Mouse (Mus musculus): ENCODE data around the gene Kcnh7. TPM values are rescaled to one million over a fixed set of nuclear protein-coding genes. Genes with fewer than 3 reads are reported as not detected.

Kcnh7 gene
- polyA plus RNA-seq, 1 experiment from 2014 or later = 0.16 TPM

DNA sequence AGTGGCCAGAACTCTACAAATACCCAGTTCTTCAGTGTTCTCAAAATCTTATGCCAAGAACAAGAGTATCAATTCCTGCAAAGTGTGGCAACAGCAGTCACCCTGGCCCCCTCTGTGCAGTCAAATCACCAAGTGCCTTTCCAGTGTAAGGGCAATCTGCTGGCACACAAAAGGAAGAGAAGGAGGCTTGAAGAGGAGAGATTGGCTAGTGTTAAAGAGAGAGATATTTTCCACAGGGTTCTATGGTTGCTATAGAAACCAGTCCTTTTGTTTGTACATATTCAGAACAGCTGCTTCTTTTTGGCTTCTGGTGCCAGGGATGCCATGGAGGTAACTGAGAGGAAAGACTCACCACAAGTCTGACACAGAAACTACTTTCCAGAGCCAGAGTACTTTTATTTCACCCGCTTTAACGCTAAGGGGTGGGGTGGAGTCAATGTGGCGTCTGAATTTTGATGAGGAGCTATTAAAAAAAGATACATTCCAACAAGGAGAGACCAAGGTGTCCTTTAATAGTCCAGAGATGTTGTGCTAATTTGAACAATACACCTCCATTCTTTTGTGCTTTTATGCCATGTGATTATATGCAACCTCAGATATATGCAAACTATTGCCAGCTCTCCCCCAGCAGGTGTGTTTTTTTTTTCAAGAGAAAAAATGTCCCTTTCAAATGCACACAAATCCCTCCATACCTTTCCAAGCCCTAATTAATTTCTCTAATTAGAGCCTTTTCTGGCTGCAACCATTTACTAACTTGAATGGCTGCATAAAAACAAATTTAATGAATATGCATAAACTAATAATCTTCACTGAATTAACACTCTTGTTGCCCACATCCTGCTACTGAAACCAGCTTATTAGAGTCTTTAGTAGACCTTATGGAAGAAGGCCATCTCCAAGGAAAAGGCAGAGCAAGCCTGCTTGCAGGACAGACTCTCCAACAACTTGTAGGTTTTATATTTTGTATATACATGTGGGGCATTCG, 66.6 kb downstream of the Kcnh7 start:
- DNase-seq (ENCODE audit: low spot score) (no peak), ATAC-seq (replicated peaks; ENCODE audit: low FRiP score) (no peak)
- Histone ChIP-seq H3K27me3 (replicated peaks; ENCODE audit: control insufficient read depth, insufficient read depth, low read length) (no peaks in the 10 kb centered on the region), H3K9me3 (ENCODE audit: control insufficient read depth, low read length) (no peaks in the 10 kb centered on the region), H3K9ac (ENCODE audit: low read depth, low read length) (no peak overlapping the region), H3K36me3 (ENCODE audit: control insufficient read depth, insufficient read depth, low read length) (no peaks in the 10 kb centered on the region), H3K4me3 (ENCODE audit: low read depth, low read length) (no peak overlapping the region), H3K4me1 (replicated peaks; ENCODE audit: control insufficient read depth, insufficient read depth, low read length) (no peaks in the 10 kb centered on the region), H3K27ac (ENCODE audit: low read depth, low read length) (no peak overlapping the region), H3K4me2 (no peak overlapping the region)
- 73% methylated on average over 4 of the region's 4 CpGs for WGBS

DNA sequence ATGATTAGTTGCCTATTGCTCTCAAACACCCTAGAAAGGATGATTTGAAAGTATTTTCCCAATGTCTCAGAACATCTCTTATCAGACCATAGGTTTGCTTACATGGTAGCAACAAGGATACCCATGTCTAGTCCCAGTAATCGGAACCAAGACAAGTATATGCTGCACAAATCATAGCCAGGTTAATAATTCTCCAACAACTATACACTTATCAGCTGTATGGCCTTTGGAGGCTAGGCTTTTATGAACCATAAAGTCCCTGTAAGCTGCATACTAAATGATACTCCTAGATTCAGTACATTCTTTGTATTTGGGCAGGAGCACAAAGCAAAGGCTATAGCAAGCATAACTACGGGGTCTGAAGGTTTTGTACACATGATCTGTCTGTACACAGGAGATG, 78.1 kb downstream of the Kcnh7 start:
- H3K27ac ChIP-seq (ENCODE audit: low read depth, low read length) = no peak overlapping the region
- ATAC-seq (replicated peaks; ENCODE audit: low FRiP score) = no peak
- H3K36me3 ChIP-seq (ENCODE audit: control insufficient read depth, insufficient read depth, low read length) = no peaks in the 10 kb centered on the region
- H3K9me3 ChIP-seq (ENCODE audit: control insufficient read depth, low read length) = no peaks in the 10 kb centered on the region
- WGBS = 83% methylated on average over 2 of the region's 2 CpGs
- no peaks in the 10 kb centered on the region for H3K27me3 ChIP-seq (replicated peaks; ENCODE audit: control insufficient read depth, insufficient read depth, low read length)
- H3K4me3 ChIP-seq (ENCODE audit: low read depth, low read length) = no peak overlapping the region
- H3K4me2 ChIP-seq = no peak overlapping the region
- no peak for DNase-seq (ENCODE audit: low spot score)
- H3K9ac ChIP-seq (ENCODE audit: low read depth, low read length) = no peak overlapping the region
- H3K4me1 ChIP-seq (replicated peaks; ENCODE audit: control insufficient read depth, insufficient read depth, low read length) = no peaks in the 10 kb centered on the region

DNA sequence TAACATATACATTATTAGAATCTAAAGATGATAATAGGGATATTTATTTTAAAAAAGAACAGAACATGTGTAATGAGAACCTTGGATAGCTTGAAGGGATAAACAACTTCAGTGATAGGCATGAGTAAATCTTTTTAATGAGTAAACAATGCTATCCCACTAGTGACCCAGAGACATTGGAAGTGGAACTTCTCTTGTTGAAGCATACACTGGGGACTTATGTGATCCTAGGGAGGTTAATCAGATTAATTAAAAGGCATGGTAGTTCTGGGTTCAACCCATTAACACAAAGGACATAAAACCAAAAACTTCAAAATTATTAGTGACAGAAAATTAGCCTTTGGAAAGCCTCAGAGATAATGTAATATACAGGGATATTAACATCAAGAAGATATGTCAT, 84.4 kb downstream of the Kcnh7 start:
- ATAC-seq (replicated peaks; ENCODE audit: low FRiP score) = no peak
- H3K4me1 ChIP-seq (replicated peaks; ENCODE audit: control insufficient read depth, insufficient read depth, low read length) = no peaks in the 10 kb centered on the region

DNA sequence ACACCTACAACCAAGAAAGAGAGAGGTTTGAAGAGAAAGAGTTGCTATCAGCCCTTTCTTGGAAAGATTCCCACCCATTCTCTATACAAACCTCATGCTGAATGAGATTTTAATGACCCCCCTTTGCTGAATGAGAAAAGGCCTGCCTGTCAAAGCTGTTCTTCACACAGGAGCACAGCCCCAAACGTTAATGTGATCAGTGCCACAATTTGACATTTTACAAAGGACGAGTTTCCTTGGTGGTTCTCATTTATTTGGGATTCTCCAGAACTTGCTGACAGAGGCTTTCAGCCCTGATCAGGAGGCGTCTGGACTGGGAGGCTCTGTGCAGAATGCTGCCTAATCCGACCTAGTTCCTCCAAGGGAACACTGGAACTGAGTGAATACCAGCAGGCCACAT, 92.3 kb downstream of the Kcnh7 start:
- Histone ChIP-seq H3K4me2 (no peak overlapping the region), H3K9me3 (ENCODE audit: control insufficient read depth, low read length) (no peaks in the 10 kb centered on the region), H3K4me3 (ENCODE audit: low read depth, low read length) (no peak overlapping the region), H3K4me1 (replicated peaks; ENCODE audit: control insufficient read depth, insufficient read depth, low read length) (no peaks in the 10 kb centered on the region), H3K9ac (ENCODE audit: low read depth, low read length) (no peak overlapping the region), H3K36me3 (ENCODE audit: control insufficient read depth, insufficient read depth, low read length) (no peaks in the 10 kb centered on the region), H3K27ac (ENCODE audit: low read depth, low read length) (no peak overlapping the region), H3K27me3 (replicated peaks; ENCODE audit: control insufficient read depth, insufficient read depth, low read length) (no peaks in the 10 kb centered on the region)
- ATAC-seq (replicated peaks; ENCODE audit: low FRiP score) = no peak
- 64% methylated on average over 4 of the region's 4 CpGs for WGBS
- DNase-seq (ENCODE audit: low spot score) = no peak

More for the DNA sequence above, 84.4 kb downstream of the Kcnh7 start:
- Histone ChIP-seq H3K9me3 (ENCODE audit: control insufficient read depth, low read length) (no peaks in the 10 kb centered on the region), H3K27me3 (replicated peaks; ENCODE audit: control insufficient read depth, insufficient read depth, low read length) (no peaks in the 10 kb centered on the region), H3K36me3 (ENCODE audit: control insufficient read depth, insufficient read depth, low read length) (no peaks in the 10 kb centered on the region), H3K9ac (ENCODE audit: low read depth, low read length) (no peak overlapping the region), H3K27ac (ENCODE audit: low read depth, low read length) (no peak overlapping the region), H3K4me2 (no peak overlapping the region), H3K4me3 (ENCODE audit: low read depth, low read length) (no peak overlapping the region)
- DNase-seq (ENCODE audit: low spot score) = no peak

DNA sequence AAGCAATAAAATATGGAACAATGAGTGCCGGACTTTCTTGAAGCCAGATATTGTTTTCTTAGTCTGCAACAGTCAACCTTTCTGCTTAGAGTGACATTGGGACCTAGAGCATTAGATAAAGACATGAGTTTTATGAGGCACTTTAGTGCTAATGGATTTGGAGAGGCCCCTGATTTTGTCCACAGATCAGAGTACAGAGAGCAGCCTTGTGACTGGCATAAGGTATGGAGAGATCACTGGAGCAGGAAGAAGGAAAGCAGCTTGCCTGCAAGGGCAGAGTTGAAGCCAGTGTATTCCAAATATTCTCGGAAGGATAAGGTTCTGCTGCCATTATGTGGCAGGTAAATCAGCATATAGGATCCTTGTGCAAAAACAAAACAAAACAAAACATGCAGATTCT, 93.6 kb downstream of the Kcnh7 start:
- H3K9me3 ChIP-seq (ENCODE audit: control insufficient read depth, low read length) = no peaks in the 10 kb centered on the region
- no peak overlapping the region for H3K4me3 ChIP-seq (ENCODE audit: low read depth, low read length)
- H3K36me3 ChIP-seq (ENCODE audit: control insufficient read depth, insufficient read depth, low read length) = no peaks in the 10 kb centered on the region
- no peaks in the 10 kb centered on the region for H3K27me3 ChIP-seq (replicated peaks; ENCODE audit: control insufficient read depth, insufficient read depth, low read length)
- 79% methylated on average over 2 of the region's 2 CpGs for WGBS
- no peak overlapping the region for H3K4me2 ChIP-seq
- no peak overlapping the region for H3K9ac ChIP-seq (ENCODE audit: low read depth, low read length)
- ATAC-seq (replicated peaks; ENCODE audit: low FRiP score) (no peak), DNase-seq (ENCODE audit: low spot score) (no peak)
- H3K4me1 ChIP-seq (replicated peaks; ENCODE audit: control insufficient read depth, insufficient read depth, low read length) = no peaks in the 10 kb centered on the region
- no peak overlapping the region for H3K27ac ChIP-seq (ENCODE audit: low read depth, low read length)

DNA sequence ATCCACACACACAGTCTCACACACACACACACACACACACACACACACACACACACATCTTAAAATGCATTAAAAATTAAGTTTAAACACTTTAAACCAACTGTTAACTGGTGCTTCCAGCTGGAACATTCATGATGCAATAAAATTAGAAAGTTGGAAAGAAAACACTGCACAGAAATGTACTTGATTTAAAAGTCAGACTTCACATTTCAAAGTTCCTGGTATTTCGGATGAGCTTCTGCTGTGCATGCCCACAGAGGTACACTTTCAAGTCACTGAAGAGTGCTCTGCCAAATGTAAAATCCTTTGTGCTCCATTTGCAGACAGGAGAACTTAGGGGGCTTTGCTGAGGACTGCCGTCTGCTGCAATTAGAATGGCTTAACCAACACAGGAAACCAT, 125.7 kb downstream of the Kcnh7 start:
- Histone ChIP-seq H3K9me3 (ENCODE audit: control insufficient read depth, low read length) (no peaks in the 10 kb centered on the region), H3K27me3 (replicated peaks; ENCODE audit: control insufficient read depth, insufficient read depth, low read length) (no peaks in the 10 kb centered on the region), H3K4me3 (ENCODE audit: low read depth, low read length) (no peak overlapping the region), H3K9ac (ENCODE audit: low read depth, low read length) (no peak overlapping the region), H3K36me3 (ENCODE audit: control insufficient read depth, insufficient read depth, low read length) (no peaks in the 10 kb centered on the region), H3K4me2 (no peak overlapping the region), H3K4me1 (replicated peaks; ENCODE audit: control insufficient read depth, insufficient read depth, low read length) (no peaks in the 10 kb centered on the region), H3K27ac (ENCODE audit: low read depth, low read length) (no peak overlapping the region)
- WGBS = 76% methylated on average over 2 of the region's 2 CpGs
- DNase-seq (ENCODE audit: low spot score) (no peak), ATAC-seq (replicated peaks; ENCODE audit: low FRiP score) (no peak)

DNA sequence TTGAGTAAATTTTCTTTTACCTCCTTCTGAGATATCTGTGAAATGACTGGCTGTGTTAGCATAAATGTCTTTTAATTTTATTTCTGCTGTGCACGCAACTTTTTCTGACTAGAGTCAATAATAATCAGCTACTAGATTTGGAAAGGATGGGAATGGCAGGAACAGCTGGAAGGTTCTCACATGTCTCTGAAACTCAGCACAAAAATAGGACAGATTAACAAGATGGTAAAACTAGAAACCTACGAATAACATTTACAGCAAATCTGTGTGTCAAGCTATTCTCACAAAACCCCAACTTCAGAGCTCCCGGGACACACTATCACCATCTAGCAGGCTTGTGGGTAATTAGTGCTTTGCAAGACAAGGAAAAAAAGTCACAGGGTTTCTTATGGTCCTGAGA, 134.2 kb downstream of the Kcnh7 start:
- 75% methylated on average over 3 of the region's 3 CpGs for WGBS
- H3K27me3 ChIP-seq (replicated peaks; ENCODE audit: control insufficient read depth, insufficient read depth, low read length) = no peaks in the 10 kb centered on the region
- H3K4me2 ChIP-seq = no peak overlapping the region
- no peaks in the 10 kb centered on the region for H3K9me3 ChIP-seq (ENCODE audit: control insufficient read depth, low read length)
- no peaks in the 10 kb centered on the region for H3K4me1 ChIP-seq (replicated peaks; ENCODE audit: control insufficient read depth, insufficient read depth, low read length)
- no peak for DNase-seq (ENCODE audit: low spot score)
- no peaks in the 10 kb centered on the region for H3K36me3 ChIP-seq (ENCODE audit: control insufficient read depth, insufficient read depth, low read length)
- H3K9ac ChIP-seq (ENCODE audit: low read depth, low read length) = no peak overlapping the region
- no peak overlapping the region for H3K4me3 ChIP-seq (ENCODE audit: low read depth, low read length)
- ATAC-seq (replicated peaks; ENCODE audit: low FRiP score) = no peak
- no peak overlapping the region for H3K27ac ChIP-seq (ENCODE audit: low read depth, low read length)

DNA sequence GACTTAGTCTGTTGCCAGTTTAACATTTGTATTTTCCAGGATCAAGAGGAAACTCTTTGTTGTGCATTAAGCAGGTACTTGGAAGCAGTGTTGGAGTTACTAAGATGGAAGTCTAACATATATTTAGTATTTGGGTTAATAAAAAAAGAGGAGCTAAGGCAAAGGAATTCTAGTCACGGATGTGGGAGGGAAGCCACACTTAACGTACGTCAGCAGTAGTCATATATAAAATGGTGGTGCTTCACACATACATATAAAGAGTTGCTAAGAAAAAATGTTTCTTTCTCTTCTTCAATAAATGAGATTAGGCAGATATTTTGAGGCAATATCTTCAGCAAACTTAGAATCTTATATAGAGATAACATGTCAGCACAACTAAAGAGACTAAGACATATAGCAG, 144.4 kb downstream of the Kcnh7 start:
- Histone ChIP-seq H3K4me2 (no peak overlapping the region), H3K4me1 (replicated peaks; ENCODE audit: control insufficient read depth, insufficient read depth, low read length) (no peaks in the 10 kb centered on the region), H3K4me3 (ENCODE audit: low read depth, low read length) (no peak overlapping the region), H3K27me3 (replicated peaks; ENCODE audit: control insufficient read depth, insufficient read depth, low read length) (no peaks in the 10 kb centered on the region), H3K36me3 (ENCODE audit: control insufficient read depth, insufficient read depth, low read length) (no peaks in the 10 kb centered on the region), H3K27ac (ENCODE audit: low read depth, low read length) (no peak overlapping the region), H3K9me3 (ENCODE audit: control insufficient read depth, low read length) (no peaks in the 10 kb centered on the region), H3K9ac (ENCODE audit: low read depth, low read length) (no peak overlapping the region)
- no peak for DNase-seq (ENCODE audit: low spot score)
- 80% methylated on average over 3 of the region's 3 CpGs for WGBS
- no peak for ATAC-seq (replicated peaks; ENCODE audit: low FRiP score)

DNA sequence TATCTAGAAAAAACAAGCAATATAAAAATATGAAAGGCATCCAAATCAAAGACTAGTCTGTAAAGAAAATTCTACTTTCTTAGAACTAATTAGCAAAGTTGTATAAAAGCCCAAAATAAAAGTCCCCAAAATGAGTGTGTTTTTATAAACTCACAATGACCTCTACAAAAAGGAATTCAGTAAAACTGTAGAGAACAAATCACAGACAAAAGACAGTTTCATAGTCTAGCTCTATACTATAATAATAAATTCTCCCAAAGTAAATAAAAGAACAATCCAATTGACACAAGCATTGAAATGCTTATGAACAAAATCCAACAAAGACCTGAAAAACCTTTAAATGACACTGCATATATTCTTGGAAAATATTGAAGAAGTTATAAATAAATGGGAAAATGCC, 169.2 kb downstream of the Kcnh7 start:
- H3K4me2 ChIP-seq = no peak overlapping the region
- no peaks in the 10 kb centered on the region for H3K36me3 ChIP-seq (ENCODE audit: control insufficient read depth, insufficient read depth, low read length)
- H3K9ac ChIP-seq (ENCODE audit: low read depth, low read length) = no peak overlapping the region
- H3K27ac ChIP-seq (ENCODE audit: low read depth, low read length) = no peak overlapping the region
- no peaks in the 10 kb centered on the region for H3K27me3 ChIP-seq (replicated peaks; ENCODE audit: control insufficient read depth, insufficient read depth, low read length)
- no peak for ATAC-seq (replicated peaks; ENCODE audit: low FRiP score)
- H3K4me3 ChIP-seq (ENCODE audit: low read depth, low read length) = no peak overlapping the region
- no peaks in the 10 kb centered on the region for H3K9me3 ChIP-seq (ENCODE audit: control insufficient read depth, low read length)
- H3K4me1 ChIP-seq (replicated peaks; ENCODE audit: control insufficient read depth, insufficient read depth, low read length) = no peaks in the 10 kb centered on the region
- no peak for DNase-seq (ENCODE audit: low spot score)

Data from liver, embryonic 11.5 days (tissue).